Mouse (Mus musculus) kidney, adult 2 months (tissue): ENCODE measurements around the gene Zfp36l1.

Experiments
- CTCF ChIP-seq: fragments of 200-500 bp; conservative IDR thresholded peaks from 2 replicates; pipeline ENCODE4 v1.5.1; 2011; ENCODE audit warnings: low read depth, mild to moderate bottlenecking, control low read depth, low read length, moderate library complexity, mixed read lengths; ENCODE audit not compliant: insufficient read depth, insufficient read length
- POLR2A ChIP-seq: fragments of 200-500 bp; IDR thresholded peaks from one replicate; pipeline ENCODE4 v1.6.1; 2011; ENCODE audit warnings: low read depth, low read length, control low read depth

DNA sequence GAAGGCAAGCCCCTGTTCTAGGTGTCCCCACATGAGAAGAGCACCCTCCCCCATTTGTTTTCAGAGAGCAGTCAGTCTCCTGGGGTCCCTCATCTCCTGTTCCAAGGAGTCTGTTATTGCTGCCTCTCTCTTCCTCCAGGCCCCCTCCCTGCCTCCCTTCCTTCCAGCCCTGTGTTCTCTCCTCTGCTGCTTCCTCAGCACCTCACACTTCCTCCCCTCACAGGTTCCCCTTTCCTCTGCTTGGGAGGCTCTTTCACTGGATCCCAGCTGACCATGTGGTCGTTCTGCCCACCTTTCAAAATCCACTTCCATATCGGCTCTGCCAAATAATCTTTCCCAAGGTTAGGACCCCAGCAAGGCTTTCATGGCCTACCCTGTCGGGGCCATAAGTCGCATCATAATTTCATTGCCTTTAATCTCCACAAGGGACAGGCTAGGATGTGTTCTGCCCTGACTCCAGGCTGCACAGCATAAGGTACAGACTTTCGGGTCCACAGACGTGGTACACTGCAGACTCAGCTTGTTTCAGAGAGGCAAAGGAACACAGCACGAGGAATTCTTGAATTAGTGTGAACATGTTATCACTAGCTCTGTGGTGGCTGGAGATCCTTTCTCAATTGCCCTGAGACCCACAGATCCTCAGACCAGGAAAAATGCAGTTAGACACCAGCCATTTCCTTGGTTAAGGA is 29.5 kb downstream of the Zfp36l1 start:
- TF ChIP-seq POLR2A = no peak
- no peak for TF ChIP-seq CTCF
